Mouse (Mus musculus) limb, embryonic 15.5 days (tissue): ENCODE measurements around the gene H2-M5. TPM values are rescaled to one million over a fixed set of nuclear protein-coding genes. Genes with fewer than 3 reads are reported as not detected.
"Not testable (repeated sequence)": the region's sequence is repeated elsewhere in the genome, so short reads cannot be mapped to it uniquely, and the experiment has no call there.

Source experiments
- ATAC-seq: fragments of 200-750 bp; cut with Nextera tagmentation; 2 replicates; pipeline ENCODE4 v1.8.0; 2017; ENCODE audit warnings: low read depth, moderate TSS enrichment; ENCODE audit not compliant: insufficient number of reproducible peaks, low FRiP score, low TSS enrichment
- H3K27ac ChIP-seq: fragments of 300-500 bp; sonication (generic); 2 replicates; pipeline ENCODE4 v1.5.1; 2015; ENCODE audit warnings: moderate library complexity, mild to moderate bottlenecking, inconsistent platforms
- H3K27me3 ChIP-seq: fragments of 300-500 bp; sonication (generic); 2 replicates; pipeline ENCODE4 v1.6.1; 2015; ENCODE audit warnings: inconsistent platforms
- H3K36me3 ChIP-seq: fragments of 300-500 bp; sonication (generic); 2 replicates; pipeline ENCODE4 v1.6.1; 2015; ENCODE audit warnings: inconsistent platforms
- H3K4me1 ChIP-seq: fragments of 300-500 bp; sonication (generic); 2 replicates; pipeline ENCODE4 v1.6.1; 2015; ENCODE audit warnings: inconsistent platforms
- H3K4me2 ChIP-seq: fragments of 300-500 bp; sonication (generic); 2 replicates; pipeline ENCODE4 v1.6.1; 2015; ENCODE audit warnings: mild to moderate bottlenecking, inconsistent platforms
- H3K4me3 ChIP-seq: fragments of 300-500 bp; sonication (generic); 2 replicates; pipeline ENCODE4 v1.5.1; 2015; ENCODE audit warnings: mild to moderate bottlenecking, inconsistent platforms
- H3K9ac ChIP-seq: fragments of 300-500 bp; sonication (generic); 2 replicates; pipeline ENCODE4 v1.6.1; 2015; ENCODE audit warnings: inconsistent platforms
- H3K9me3 ChIP-seq: fragments of 300-500 bp; sonication (generic); 2 replicates; pipeline ENCODE4 v1.6.1; 2016; ENCODE audit warnings: inconsistent platforms
- WGBS: fragments of 180-500 bp; shearing (Covaris S2); methylation state at CpG from one replicate; pipeline ENCODE4 v1.1.7; 2015; 5-methylcytosine and 5-hydroxymethylcytosine counted together
- polyA plus RNA-seq: library from polyadenylated mRNA; unstranded; fragments of >200 nt; fragmentation: Nextera tagmentation; extraction: Ambion mirVana; gene quantifications from 2 replicates; pipeline ENCODE4 v1.2.1, GENCODE M21; 2015

H2-M5 gene
- polyA plus RNA-seq = 0.87 and 0.88 TPM in 2 replicates

DNA sequence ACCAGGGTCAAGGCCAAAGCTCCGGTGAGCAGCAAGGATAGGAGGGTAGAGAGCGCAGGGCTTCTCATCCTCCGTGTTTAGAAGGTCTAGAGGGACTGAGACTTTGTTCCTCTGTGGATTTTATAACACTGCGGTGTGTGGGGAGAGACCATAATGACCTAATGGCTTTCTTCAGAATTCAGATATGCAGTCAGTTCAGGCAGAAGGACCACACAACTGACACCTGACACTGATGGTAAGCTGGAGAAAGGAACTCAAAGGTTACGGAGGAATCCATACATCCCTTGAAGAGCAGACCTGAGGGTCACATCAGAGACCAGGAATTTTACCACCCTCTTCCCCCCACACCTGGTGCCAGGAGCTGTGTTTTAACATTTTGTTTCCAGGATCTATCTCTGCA, at the start of gene H2-M5:
Gene H2-M5 (minus strand): TSS at position 101 of the 400 bp plus-strand sequence.
- Histone ChIP-seq H3K9ac (no peak within 1 kb of the TSS), H3K36me3 (no peaks in the 10 kb centered on the region), H3K4me1 (0 out of 2 replicates have a peak, but pooled peaks cover 3% of the 10 kb centered on the region), H3K4me2 (peak within 1 kb of the TSS; percentile 27; the same call in 1 of the 2 replicates), H3K27ac (no peak within 1 kb of the TSS), H3K9me3 (no peaks in the 10 kb centered on the region), H3K4me3 (0 out of 2 replicates have a peak within 1 kb of the TSS, but pooled peaks have one; percentile 3), H3K27me3 (peaks cover 31% of the 10 kb centered on the region)
- no peak for ATAC-seq
- 27% methylated on average over 5 of the region's 5 CpGs for WGBS

DNA sequence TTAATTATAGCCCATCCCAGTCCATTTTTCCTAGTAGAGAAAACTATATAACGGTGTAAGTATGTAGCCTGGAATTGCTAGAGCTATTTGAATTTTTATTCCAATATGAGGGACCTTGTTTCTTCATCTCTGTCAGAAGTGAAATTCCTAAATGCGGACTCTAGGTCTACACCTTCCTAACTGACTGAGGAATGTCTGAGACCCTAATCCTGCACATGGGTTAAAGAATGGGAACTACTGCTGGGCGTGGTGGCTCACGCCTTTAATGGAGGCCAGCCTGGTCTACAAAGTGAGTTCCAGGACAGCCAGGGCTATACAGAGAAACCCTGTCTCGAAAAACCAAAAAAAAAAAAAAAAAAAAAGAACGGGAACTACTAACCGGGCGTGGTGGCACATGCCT, 39.8 kb upstream of the H2-M5 start:
- no peak for ATAC-seq
- peak overlapping the region; percentile 94 for H3K27ac ChIP-seq
- peak overlapping the region; percentile 39; the same call in 1 of the 2 replicates for H3K9ac ChIP-seq
- H3K4me2 ChIP-seq = peak overlapping the region; percentile 47
- H3K27me3 ChIP-seq = no peaks in the 10 kb centered on the region
- no peaks in the 10 kb centered on the region for H3K4me1 ChIP-seq
- H3K4me3 ChIP-seq = peak overlapping the region; percentile 54
- WGBS = 57% methylated on average over 7 of the region's 8 CpGs
- no peaks in the 10 kb centered on the region for H3K9me3 ChIP-seq
- no peaks in the 10 kb centered on the region for H3K36me3 ChIP-seq

DNA sequence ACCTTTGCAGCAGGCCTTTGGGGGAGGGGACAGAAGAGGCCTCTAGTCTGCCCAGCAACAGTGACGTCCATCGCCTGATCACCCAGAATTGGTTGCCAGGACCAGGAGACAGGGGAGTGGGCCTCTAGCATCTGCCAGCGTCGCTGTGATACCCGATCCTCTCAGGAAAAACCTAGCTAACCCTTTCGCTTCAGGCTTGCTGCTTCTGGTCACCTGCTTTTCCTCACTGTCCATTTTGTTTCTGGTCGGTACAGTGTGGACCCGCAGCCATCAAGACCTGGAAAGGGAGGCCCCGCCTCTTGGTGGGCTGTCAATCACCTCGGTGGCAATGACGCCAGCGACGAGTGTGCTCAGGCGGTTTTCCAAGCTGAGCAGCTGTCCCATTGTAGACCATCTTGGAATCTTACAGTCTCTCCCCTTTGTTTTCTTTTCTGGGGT, 39.4 kb upstream of the H2-M5 start:
- ATAC-seq = peak; percentile 98
- H3K9me3 ChIP-seq = no peaks in the 10 kb centered on the region
- no peaks in the 10 kb centered on the region for H3K36me3 ChIP-seq
- H3K9ac ChIP-seq = peak overlapping the region; percentile 39
- H3K4me3 ChIP-seq = peak overlapping the region; percentile 54
- peak overlapping the region; percentile 94 for H3K27ac ChIP-seq
- no peaks in the 10 kb centered on the region for H3K27me3 ChIP-seq
- under 1% methylated on average over 14 of the region's 14 CpGs for WGBS
- no peaks in the 10 kb centered on the region for H3K4me1 ChIP-seq
- peak overlapping the region; percentile 47 for H3K4me2 ChIP-seq

DNA sequence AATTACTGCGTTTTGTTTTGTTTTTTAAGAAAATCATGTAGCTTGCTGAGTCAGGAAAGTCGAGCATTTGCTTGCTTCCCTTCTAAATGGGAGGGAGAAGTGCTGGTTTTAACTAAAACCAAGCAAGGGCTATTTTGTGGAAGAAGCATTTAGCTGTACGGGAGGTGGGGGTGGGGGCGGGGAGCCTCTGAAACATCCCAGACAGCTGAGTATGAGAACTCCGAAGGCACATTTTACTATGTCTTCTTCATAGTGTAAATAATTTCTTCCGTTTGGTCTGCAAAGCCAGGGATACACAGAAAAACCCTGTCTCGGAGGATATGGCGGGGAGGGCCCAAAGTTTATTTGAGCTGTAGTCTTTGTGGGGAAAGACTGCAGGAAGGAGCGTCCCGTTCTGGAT, 38.9 kb upstream of the H2-M5 start:
- WGBS = 3% methylated on average over 10 of the region's 10 CpGs

DNA sequence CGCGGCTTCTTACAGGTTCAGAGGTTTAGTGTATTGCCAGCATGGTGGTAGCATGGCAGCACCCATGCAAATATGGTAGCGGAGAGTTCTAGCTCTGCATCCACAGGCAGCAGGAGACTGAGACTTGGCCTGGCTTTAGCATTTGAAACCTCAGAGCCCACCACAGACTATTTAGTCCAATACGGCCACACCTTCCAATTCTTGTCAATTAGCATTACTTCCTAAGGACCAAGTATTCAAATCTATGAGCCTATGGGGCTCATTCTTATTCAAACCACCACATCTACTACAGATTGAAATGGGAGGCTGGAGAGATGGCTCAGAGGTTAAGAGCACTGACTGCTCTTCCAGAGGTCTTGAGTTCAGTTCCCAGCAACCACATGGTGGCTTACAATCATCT, 38.1 kb upstream of the H2-M5 start:
- Histone ChIP-seq H3K4me3 (no peak overlapping the region), H3K9me3 (no peaks in the 10 kb centered on the region), H3K36me3 (no peaks in the 10 kb centered on the region), H3K4me1 (no peaks in the 10 kb centered on the region), H3K4me2 (no peak overlapping the region), H3K27me3 (no peaks in the 10 kb centered on the region), H3K27ac (peak overlapping the region; percentile 94; the same call in 1 of the 2 replicates), H3K9ac (no peak overlapping the region)
- no peak for ATAC-seq
- 97% methylated on average over 4 of the region's 4 CpGs for WGBS

More for the DNA sequence above, 38.9 kb upstream of the H2-M5 start:
- no peak for ATAC-seq
- Histone ChIP-seq H3K36me3 (no peaks in the 10 kb centered on the region), H3K9ac (no peak overlapping the region), H3K9me3 (no peaks in the 10 kb centered on the region), H3K4me2 (peak overlapping the region; percentile 47), H3K27me3 (no peaks in the 10 kb centered on the region), H3K27ac (peak overlapping the region; percentile 94), H3K4me3 (peak overlapping the region; percentile 54), H3K4me1 (no peaks in the 10 kb centered on the region)

DNA sequence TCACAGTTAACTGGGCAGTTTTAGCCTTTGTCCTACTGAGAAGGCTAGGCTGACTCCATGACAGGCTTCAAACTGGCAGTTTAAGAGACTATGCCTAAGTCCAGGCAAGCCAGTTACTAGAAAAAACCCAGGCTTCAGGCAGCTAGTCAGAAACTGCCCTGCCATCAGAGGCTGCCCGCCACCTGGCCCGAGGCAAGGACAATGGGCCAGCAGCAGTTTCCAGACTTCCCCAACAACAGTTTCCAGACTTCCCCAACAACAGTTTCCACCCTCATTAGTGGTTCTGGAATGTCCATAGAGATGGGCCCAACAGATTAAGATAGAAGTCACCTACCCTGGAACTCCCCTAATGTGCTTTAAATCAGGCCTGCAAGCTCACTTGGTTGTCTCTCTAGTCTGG, 37.1 kb upstream of the H2-M5 start:
- H3K27me3 ChIP-seq = no peaks in the 10 kb centered on the region
- H3K4me3 ChIP-seq = no peak overlapping the region
- no peaks in the 10 kb centered on the region for H3K4me1 ChIP-seq
- H3K27ac ChIP-seq = no peak overlapping the region
- H3K36me3 ChIP-seq = no peaks in the 10 kb centered on the region
- ATAC-seq = no peak
- H3K9ac ChIP-seq = no peak overlapping the region
- H3K4me2 ChIP-seq = no peak overlapping the region
- 85% methylated on average over 2 of the region's 2 CpGs for WGBS
- H3K9me3 ChIP-seq = no peaks in the 10 kb centered on the region

DNA sequence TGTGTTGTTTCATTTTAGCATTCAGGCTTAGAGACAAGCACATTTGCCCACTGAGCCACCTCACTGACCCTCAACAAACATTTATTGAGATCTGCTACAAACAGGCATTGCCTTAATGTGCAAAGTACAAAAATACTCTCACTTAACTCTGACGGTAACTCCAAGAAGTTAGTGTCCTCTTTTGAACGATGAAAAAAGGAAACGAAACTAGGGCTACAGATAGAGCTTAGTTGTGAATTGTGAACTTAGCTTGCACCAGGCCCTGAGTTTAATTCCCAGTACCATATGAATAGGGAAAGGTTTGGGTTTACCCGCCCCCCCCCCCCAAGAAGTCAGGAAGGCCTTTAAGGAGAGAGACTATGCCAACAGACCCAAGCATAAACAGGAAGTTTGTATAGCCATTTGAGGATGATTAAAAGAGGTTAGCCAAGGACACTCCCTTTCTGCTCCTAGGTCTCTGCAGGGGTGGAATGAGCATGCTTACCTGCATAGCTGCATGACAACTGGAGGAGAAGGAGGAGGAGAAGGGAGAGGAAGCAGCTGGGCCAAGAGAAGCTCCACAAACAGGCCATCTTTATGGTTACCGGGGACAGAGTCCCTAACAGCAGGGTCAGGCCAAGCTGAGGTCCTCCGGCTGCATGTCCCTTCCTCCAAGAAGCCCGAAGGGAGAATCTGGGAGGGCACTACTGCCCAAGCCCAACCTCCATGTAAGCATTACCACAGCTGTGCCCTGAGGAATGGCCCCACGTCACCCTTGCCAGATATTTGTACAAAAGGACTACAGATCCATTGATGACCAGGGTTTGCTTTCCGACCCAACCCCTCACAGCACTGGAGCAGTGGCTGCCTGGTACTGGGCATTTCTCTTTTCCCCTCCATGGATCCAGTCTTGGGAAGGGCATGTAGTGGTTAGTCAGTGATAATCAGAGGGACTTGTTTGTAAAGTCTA, 33.6 kb upstream of the H2-M5 start, which contains the start of gene Mog:
Gene Mog (minus strand): TSS at position 771 of the 949 bp plus-strand sequence.
- H3K27ac ChIP-seq = no peak within 1 kb of the TSS
- no peaks in the 10 kb centered on the region for H3K9me3 ChIP-seq
- WGBS = 72% methylated on average over 9 of the region's 9 CpGs
- H3K9ac ChIP-seq = no peak within 1 kb of the TSS
- no peak for ATAC-seq
- no peaks in the 10 kb centered on the region for H3K27me3 ChIP-seq
- H3K4me1 ChIP-seq = no peaks in the 10 kb centered on the region
- H3K36me3 ChIP-seq = no peaks in the 10 kb centered on the region
- no peak within 1 kb of the TSS for H3K4me2 ChIP-seq
- no peak within 1 kb of the TSS for H3K4me3 ChIP-seq

DNA sequence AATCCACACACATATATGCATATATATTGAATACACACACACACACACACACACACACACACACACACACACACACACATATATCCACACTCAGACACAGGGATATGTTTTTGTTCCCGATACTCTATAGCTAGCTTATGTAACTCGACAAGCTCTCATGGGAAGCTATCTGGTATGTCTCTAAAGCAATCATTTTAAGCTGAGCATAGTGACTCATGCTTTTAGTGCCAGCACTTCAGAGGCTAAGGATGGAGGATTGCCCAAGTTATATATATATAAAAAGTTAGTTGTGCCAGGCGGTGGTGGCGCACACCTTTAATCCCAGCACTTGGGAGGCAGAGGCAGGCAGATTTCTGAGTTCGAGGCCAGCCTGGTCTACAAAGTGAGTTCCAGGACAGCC, 29.9 kb upstream of the H2-M5 start:
- not testable (repeated sequence) for H3K27ac ChIP-seq, H3K27me3 ChIP-seq, H3K4me2 ChIP-seq, H3K9me3 ChIP-seq, H3K9ac ChIP-seq, H3K4me3 ChIP-seq, H3K36me3 ChIP-seq, H3K4me1 ChIP-seq, ATAC-seq
- WGBS = 85% methylated on average over 5 of the region's 5 CpGs

DNA sequence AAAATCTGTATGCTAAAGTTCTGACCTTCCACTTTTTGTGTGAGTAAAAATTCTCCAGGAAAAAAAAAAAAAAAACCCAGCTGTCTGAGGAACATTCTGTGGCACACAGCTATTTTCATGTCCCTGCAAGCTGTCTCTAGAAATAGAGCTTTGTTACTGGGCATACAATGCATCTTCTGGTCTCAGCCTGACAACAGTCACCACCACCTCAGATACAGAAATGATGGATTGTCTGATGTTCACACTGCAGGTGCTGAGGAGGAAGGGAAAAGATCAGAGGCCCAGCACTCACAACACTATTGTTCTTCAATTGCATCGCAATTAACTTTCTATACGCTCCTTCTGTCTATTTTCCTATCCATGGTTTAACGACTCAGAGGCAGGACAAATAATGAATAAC, 29.0 kb upstream of the H2-M5 start:
- no peak for ATAC-seq
- 85% methylated on average over 3 of the region's 3 CpGs for WGBS

DNA sequence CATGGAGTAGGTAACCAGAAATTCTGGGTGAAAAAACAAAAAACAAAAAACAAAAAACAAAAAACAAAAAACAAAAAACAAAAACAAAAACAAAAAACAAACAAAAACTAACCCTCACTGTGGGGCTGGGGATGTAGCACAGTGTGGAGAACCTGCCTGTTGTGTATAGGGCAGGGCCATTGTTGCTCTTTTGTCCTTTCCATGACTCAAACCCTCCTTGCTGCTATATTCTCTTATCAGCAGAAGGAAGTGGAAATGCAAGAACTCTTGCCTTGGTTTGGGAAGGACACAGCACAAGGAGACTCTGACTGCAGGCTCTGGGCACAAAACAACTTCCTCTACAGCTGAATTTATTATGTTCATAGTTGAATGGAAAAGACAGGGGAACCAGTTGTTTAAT, 27.0 kb upstream of the H2-M5 start:
- Histone ChIP-seq H3K27me3 (no peaks in the 10 kb centered on the region), H3K4me3 (no peak overlapping the region), H3K9me3 (no peaks in the 10 kb centered on the region), H3K4me2 (no peak overlapping the region), H3K36me3 (peaks cover under 1% of the 10 kb centered on the region; the same call in 1 of the 2 replicates), H3K9ac (no peak overlapping the region), H3K27ac (no peak overlapping the region), H3K4me1 (no peaks in the 10 kb centered on the region)
- ATAC-seq = no peak

More for the DNA sequence above, 29.0 kb upstream of the H2-M5 start:
- H3K9ac ChIP-seq = no peak overlapping the region
- no peak overlapping the region for H3K27ac ChIP-seq
- no peak overlapping the region for H3K4me3 ChIP-seq
- H3K9me3 ChIP-seq = no peaks in the 10 kb centered on the region
- H3K4me2 ChIP-seq = no peak overlapping the region
- no peaks in the 10 kb centered on the region for H3K4me1 ChIP-seq
- no peaks in the 10 kb centered on the region for H3K27me3 ChIP-seq
- H3K36me3 ChIP-seq = no peaks in the 10 kb centered on the region

DNA sequence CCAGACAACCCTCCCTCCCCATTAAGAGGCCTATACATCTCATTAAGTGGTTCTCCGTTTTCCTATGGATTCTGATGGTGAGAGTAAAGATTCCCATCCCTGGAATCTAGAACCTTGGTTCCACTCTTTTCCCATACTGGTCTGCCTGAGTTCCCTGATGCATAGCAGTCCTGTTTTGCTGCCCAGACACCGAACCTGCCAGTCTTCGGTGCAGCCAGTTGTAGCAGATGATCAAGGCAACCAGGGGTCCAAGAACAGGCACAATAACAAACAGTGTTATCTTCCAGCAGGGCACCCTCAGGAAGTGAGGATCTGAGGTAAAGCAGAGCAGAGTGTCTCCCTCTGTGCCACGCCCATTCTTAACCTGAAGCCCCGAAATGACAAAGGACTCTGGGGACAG, 22.8 kb upstream of the H2-M5 start:
- WGBS = 75% methylated on average over 5 of the region's 5 CpGs
- Histone ChIP-seq H3K4me2 (no peak overlapping the region), H3K4me1 (no peaks in the 10 kb centered on the region), H3K36me3 (peaks cover 39% of the 10 kb centered on the region), H3K4me3 (no peak overlapping the region), H3K27me3 (no peaks in the 10 kb centered on the region), H3K27ac (no peak overlapping the region), H3K9ac (no peak overlapping the region), H3K9me3 (no peaks in the 10 kb centered on the region)
- ATAC-seq = no peak

DNA sequence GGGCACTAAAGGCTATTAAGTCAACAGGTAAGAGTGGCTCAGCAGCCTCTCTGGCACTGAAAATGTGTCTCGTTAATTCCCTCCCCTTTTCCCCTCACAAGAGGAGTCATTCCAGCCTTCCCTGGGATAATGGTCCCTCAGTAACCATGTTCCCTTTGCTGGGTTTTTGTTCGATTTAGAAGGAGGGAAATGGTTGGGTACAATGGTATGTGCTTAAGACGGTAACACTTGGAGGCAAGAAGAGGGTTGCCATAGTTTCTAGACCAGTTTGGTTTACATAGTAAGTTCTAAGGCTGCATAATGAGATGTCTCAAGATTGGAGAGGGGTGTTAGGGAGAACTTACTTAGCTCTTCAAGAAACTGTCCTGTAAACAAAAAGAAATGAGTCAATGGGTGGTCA, 22.4 kb upstream of the H2-M5 start:
- Histone ChIP-seq H3K27ac (no peak overlapping the region), H3K4me1 (no peaks in the 10 kb centered on the region), H3K9me3 (no peaks in the 10 kb centered on the region), H3K9ac (no peak overlapping the region), H3K4me2 (no peak overlapping the region), H3K36me3 (peaks cover 43% of the 10 kb centered on the region), H3K4me3 (no peak overlapping the region), H3K27me3 (no peaks in the 10 kb centered on the region)
- WGBS = 83% methylated on average over 3 of the region's 3 CpGs
- no peak for ATAC-seq
